Mouse (Mus musculus) adrenal gland, postnatal 10 days (tissue): ENCODE measurements around the gene Pla2g4f. TPM values are rescaled to one million over a fixed set of nuclear protein-coding genes. Genes with fewer than 3 reads are reported as not detected.

Source experiments
- DNase-seq: peaks from one replicate; pipeline ENCODE4 v3.0.0; 2021; ENCODE audit warnings: mixed read lengths
- total RNA-seq, 2 experiments: library from RNA; stranded (reverse); gene quantifications; 2 replicates each; pipeline ENCODE4 v1.2.3; 2021

Gene Pla2g4f
- total RNA-seq, 2 experiments from 2014 or later = 0.12 TPM; not detected in 1

DNA sequence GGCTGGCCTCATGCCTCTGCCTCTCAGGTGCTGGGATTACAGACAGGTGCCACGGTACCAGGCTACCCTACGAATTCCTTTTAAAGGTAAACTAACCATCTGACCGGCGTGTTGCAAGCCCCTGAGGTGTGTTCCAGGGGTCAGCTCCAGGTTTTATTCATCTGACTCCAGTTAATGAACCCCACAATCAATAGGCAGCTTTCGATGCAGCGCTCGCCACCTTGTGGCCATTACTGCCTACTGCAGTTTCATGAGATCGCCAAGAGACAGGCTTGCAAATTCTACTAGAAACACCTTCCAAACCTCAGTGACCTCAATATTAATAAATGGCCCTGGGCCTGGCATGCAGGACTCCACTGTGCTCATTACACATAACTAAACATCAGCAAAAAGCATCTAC lies 34.0 kb downstream of the Pla2g4f start:
- peak; percentile 73 for DNase-seq

GRCm38 (mm10) chr2:120276951-120277350 lies 37.0 kb downstream of the Pla2g4f start:
- DNase-seq = no peak

- no peak for DNase-seq
Observed at GRCm38 (mm10) chr2:120268635-120269034, 45.3 kb downstream of the Pla2g4f start.

DNA sequence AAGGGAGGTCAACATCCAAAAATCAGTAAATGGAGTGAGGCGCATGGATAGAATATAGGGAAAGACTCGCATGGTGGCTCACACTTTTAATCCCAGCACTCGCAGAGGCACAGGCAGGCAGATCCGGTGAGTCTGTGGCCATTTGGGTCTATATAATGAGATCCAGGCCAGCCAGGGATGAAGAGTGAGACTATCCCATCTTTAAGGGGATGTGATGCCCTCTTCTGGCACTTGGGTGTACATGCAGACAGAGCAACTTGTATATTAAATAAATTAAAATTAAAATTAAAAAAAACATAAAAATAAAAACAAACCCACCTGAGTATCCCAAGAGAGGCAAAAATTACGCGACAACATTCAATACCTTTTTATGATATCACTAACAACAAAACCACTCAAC lies 48.4 kb downstream of the Pla2g4f start:
- peak; percentile 17 for DNase-seq

GRCm38 (mm10) chr2:120264858-120265257 lies 49.1 kb downstream of the Pla2g4f start:
- no peak for DNase-seq

DNA sequence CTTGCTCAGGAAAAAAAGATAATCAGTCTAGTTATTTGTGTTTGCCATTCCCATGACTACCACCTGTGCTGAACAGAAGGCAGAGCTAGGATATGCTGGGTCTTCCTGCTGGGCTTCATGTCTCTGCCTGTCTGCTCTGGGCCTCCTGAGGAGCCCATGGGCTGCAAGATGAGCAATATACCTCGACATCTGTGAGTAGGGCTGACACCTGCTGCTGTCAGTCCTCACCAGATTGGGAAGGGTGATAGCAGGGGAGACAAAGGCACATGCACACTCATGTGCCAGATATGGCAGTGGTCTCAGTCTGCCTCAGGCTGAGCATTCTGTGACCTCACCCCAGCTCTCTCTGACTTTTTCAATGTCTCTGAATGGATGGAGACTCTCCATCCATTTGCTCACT lies 51.1 kb downstream of the Pla2g4f start:
- DNase-seq = no peak

- no peak for DNase-seq
Observed at GRCm38 (mm10) chr2:120261346-120261745, 52.6 kb downstream of the Pla2g4f start.

DNA sequence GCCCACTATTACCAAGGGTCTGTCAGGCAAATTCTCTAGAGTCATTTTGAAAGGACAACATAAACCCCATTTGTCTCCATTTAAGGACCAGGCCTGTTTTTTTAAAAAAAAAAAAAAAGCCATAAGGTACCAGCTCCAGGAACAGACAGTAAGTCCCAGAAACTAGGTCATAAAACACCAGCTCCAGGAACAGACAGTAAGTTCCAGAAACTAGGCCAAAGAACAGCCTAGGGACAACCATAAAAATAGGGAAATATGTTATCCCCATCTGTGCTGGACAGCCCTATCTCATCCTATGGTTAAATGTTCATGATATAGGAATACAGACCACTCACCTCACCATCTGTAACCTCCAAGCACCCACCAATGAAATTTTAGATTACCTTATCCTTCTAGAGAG lies 57.7 kb downstream of the Pla2g4f start:
- DNase-seq = no peak

DNA sequence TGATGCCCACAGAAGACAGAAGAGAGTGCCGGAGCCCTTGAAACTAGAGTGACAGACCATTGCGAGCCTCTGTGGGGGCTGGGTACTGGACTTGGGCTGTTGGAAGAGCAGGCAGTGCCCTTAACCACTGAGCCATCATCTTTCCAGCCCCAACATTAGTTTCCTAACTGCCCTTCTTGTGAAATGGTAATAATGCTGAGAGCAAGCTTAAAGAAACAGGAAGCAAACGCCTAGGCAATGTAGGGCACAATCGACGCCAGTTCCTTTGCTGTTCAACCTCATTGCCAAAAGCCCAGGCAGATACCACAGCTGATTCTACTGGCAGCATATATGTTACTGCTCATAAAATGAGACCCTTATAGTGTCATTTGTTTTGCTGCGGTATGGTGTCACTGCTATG lies 61.3 kb downstream of the Pla2g4f start:
- no peak for DNase-seq

Other genes with a start within 250 kb of the Pla2g4f start
- 10 to 100 TPM; 38.0 to 39.6 TPM for gene Ehd4, start 159.6 kb downstream of the Pla2g4f start, total RNA-seq
- 1 to 10 TPM in 1 of 2 experiments, under 1 TPM in 1; 0.99 to 3.6 TPM for gene Pla2g4e, start 68.8 kb downstream of the Pla2g4f start, total RNA-seq
- under 1 TPM in 1 of 2 experiments, not detected in 1; 0.12 TPM for gene Pla2g4d, start 25.0 kb downstream of the Pla2g4f start, total RNA-seq
- gene Vps39, start 39.0 kb upstream of the Pla2g4f start, total RNA-seq = 10 to 100 TPM; 33.9 to 36.7 TPM
- 10 to 100 TPM; 30.3 to 45.3 TPM for gene Ganc, start 89.7 kb upstream of the Pla2g4f start, total RNA-seq
- gene Tmem87a, start 89.9 kb upstream of the Pla2g4f start, total RNA-seq = 10 to 100 TPM; 30.7 to 38.3 TPM
- 1 to 10 TPM; 4.7 to 6.5 TPM for gene Capn3, start 141.9 kb upstream of the Pla2g4f start, total RNA-seq
- gene Zfp106, start 249.7 kb upstream of the Pla2g4f start, total RNA-seq = 100 to 1,000 TPM in 1 of 2 experiments, 10 to 100 TPM in 1; 85.6 to 107 TPM